Mouse (Mus musculus) liver, postnatal 0 days (tissue): ENCODE data around the gene Nudt19.

Experiments used
- CTCF ChIP-seq: sonication (generic); IDR thresholded peaks from 2 replicates; pipeline ENCODE4 v1.5.1; 2016; ENCODE audit warnings: antibody characterized with exemption, low read depth
- EP300 ChIP-seq: IDR thresholded peaks from 2 replicates; pipeline ENCODE4 v1.6.1; 2016; ENCODE audit warnings: antibody characterized with exemption, low read depth, mild to moderate bottlenecking

- TF ChIP-seq EP300 (no peak), CTCF (no peak)
Observed at GRCm38 (mm10) chr7:35584786-35585190, 28.7 kb upstream of the Nudt19 start.
